Mouse (Mus musculus): Measurements from ENCODE around the gene Nup54. TPM values are rescaled to one million over a fixed set of nuclear protein-coding genes. Genes with fewer than 3 reads are reported as not detected.

Nup54 gene
- total and polyA plus RNA-seq, 2 experiments from 2014 or later, result 43.7 to 94.5 TPM

- H3K9ac ChIP-seq, result no peak overlapping the region
- no peak overlapping the region for H3K4me3 ChIP-seq (ENCODE audit: low read depth, low read length)
- H3K27ac ChIP-seq (ENCODE audit: low read depth, low read length), result no peak overlapping the region
- peaks cover 26% of the 10 kb centered on the region for H3K36me3 ChIP-seq (ENCODE audit: insufficient read depth)
- H3K4me1 ChIP-seq (ENCODE audit: insufficient read depth), result no peaks in the 10 kb centered on the region
- H3K9me3 ChIP-seq (ENCODE audit: low read length), result no peaks in the 10 kb centered on the region
- WGBS, result 89% methylated on average over 11 of the region's 11 CpGs
- DNase-seq (no peak), ATAC-seq (no peak)
- H3K4me2 ChIP-seq (ENCODE audit: low read depth), result no peak overlapping the region
- TF ChIP-seq CTCF (IDR thresholded peaks at IDR 0.05; ENCODE audit: low read depth), result no peak
- H3K27me3 ChIP-seq (ENCODE audit: insufficient read depth, low read length), result no peaks in the 10 kb centered on the region
Measured at GRCm38 (mm10) chr5:92413271-92413981, 21.6 kb downstream of the Nup54 start.

- H3K9ac ChIP-seq, result no peak overlapping the region
- no peaks in the 10 kb centered on the region for H3K27me3 ChIP-seq (ENCODE audit: insufficient read depth, low read length)
- no peak for DNase-seq
- 61% methylated on average over 7 of the region's 7 CpGs for WGBS
- H3K4me1 ChIP-seq (ENCODE audit: insufficient read depth), result no peaks in the 10 kb centered on the region
- H3K4me3 ChIP-seq (ENCODE audit: low read depth, low read length), result no peak overlapping the region
- no peak overlapping the region for H3K27ac ChIP-seq (ENCODE audit: low read depth, low read length)
- H3K9me3 ChIP-seq (ENCODE audit: low read length), result no peaks in the 10 kb centered on the region
- no peak for ATAC-seq
- H3K4me2 ChIP-seq (ENCODE audit: low read depth), result no peak overlapping the region
- no peak for TF ChIP-seq CTCF (IDR thresholded peaks at IDR 0.05; ENCODE audit: low read depth)
- peaks cover 12% of the 10 kb centered on the region for H3K36me3 ChIP-seq (ENCODE audit: insufficient read depth)
Measured at GRCm38 (mm10) chr5:92411461-92412140, 23.4 kb downstream of the Nup54 start.

GRCm38 (mm10) chr5:92410486-92410885 is 24.5 kb downstream of the Nup54 start:
- Histone ChIP-seq H3K4me1 (ENCODE audit: insufficient read depth) (no peaks in the 10 kb centered on the region), H3K4me3 (ENCODE audit: low read depth, low read length) (no peak overlapping the region), H3K9ac (no peak overlapping the region), H3K36me3 (ENCODE audit: insufficient read depth) (peaks cover 6% of the 10 kb centered on the region; the same call in 1 of the 2 replicates), H3K27ac (ENCODE audit: low read depth, low read length) (no peak overlapping the region), H3K27me3 (ENCODE audit: insufficient read depth, low read length) (no peaks in the 10 kb centered on the region), H3K4me2 (ENCODE audit: low read depth) (no peak overlapping the region), H3K9me3 (ENCODE audit: low read length) (no peaks in the 10 kb centered on the region)
- 88% methylated on average over 5 of the region's 5 CpGs for WGBS
- no peak for TF ChIP-seq CTCF (IDR thresholded peaks at IDR 0.05; ENCODE audit: low read depth)
- DNase-seq, result no peak
- no peak for ATAC-seq

- Histone ChIP-seq H3K4me1 (ENCODE audit: insufficient read depth) (no peaks in the 10 kb centered on the region), H3K9me3 (ENCODE audit: low read length) (no peaks in the 10 kb centered on the region), H3K36me3 (ENCODE audit: insufficient read depth) (0 out of 2 replicates have a peak, but pooled peaks cover 3% of the 10 kb centered on the region), H3K27me3 (ENCODE audit: insufficient read depth, low read length) (no peaks in the 10 kb centered on the region), H3K4me3 (ENCODE audit: low read depth, low read length) (no peak overlapping the region), H3K4me2 (ENCODE audit: low read depth) (no peak overlapping the region), H3K27ac (ENCODE audit: low read depth, low read length) (no peak overlapping the region), H3K9ac (no peak overlapping the region)
- no peak for ATAC-seq
- no peak for DNase-seq
- WGBS, result 87% methylated on average over 9 of the region's 9 CpGs
- no peak for TF ChIP-seq CTCF (IDR thresholded peaks at IDR 0.05; ENCODE audit: low read depth)
Measured at GRCm38 (mm10) chr5:92409361-92410155, 25.5 kb downstream of the Nup54 start.

- no peak for ATAC-seq
- WGBS, result 29% methylated on average over 2 of the region's 2 CpGs
- H3K9ac ChIP-seq, result no peak overlapping the region
- H3K9me3 ChIP-seq (ENCODE audit: low read length), result no peaks in the 10 kb centered on the region
- no peaks in the 10 kb centered on the region for H3K36me3 ChIP-seq (ENCODE audit: insufficient read depth)
- no peak for TF ChIP-seq CTCF (IDR thresholded peaks at IDR 0.05; ENCODE audit: low read depth)
- H3K27me3 ChIP-seq (ENCODE audit: insufficient read depth, low read length), result no peaks in the 10 kb centered on the region
- DNase-seq, result no peak
- no peaks in the 10 kb centered on the region for H3K4me1 ChIP-seq (ENCODE audit: insufficient read depth)
- no peak overlapping the region for H3K4me2 ChIP-seq (ENCODE audit: low read depth)
- H3K27ac ChIP-seq (ENCODE audit: low read depth, low read length), result no peak overlapping the region
- H3K4me3 ChIP-seq (ENCODE audit: low read depth, low read length), result no peak overlapping the region
Measured at GRCm38 (mm10) chr5:92404400-92404678, 30.7 kb downstream of the Nup54 start.

DNA sequence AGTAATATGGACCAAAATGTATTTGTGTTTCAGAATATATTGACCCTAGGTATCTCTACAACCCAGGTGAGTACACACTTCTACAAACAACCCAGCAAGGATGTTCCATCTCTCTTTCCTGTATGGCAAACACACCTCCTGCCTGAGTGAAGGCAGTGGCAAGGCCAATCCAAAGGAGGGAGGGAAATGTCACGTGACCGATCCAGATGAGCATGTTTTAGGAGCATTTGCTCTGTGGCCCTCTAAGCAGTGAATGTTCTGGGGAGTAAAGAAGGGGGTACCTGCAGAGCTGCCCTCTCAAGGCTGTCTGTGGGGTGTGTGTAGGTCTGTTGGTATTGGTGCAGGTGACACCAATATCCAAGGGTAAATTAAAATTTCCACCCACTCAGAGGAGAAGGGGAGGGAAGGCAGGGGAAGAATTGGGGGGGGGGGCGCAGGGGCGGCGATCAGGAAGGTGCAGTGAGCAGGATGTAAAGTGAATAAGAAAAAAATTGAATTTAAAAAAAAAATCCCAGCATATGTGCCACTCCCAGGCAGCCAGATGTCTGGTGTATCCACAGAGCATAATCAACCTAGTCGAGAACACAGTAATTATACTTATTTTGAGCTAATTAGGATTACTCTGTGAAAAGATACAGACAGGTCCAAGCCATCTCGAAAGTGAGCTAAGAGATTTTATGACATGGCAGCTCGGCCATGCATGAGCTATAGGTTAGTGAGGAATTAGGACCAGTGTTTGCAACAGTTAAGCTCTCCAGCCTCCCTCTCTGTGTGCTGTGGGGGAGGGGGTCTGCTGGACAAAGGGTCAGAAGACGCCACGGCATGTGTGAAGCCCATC is 31.2 kb downstream of the Nup54 start:
- ATAC-seq (peak; percentile 53), DNase-seq (no peak)
- no peak for TF ChIP-seq CTCF (IDR thresholded peaks at IDR 0.05; ENCODE audit: low read depth)
- no peak overlapping the region for H3K4me3 ChIP-seq (ENCODE audit: low read depth, low read length)
- WGBS, result 40% methylated on average over 10 of the region's 10 CpGs
- H3K4me1 ChIP-seq (ENCODE audit: insufficient read depth), result no peaks in the 10 kb centered on the region
- no peaks in the 10 kb centered on the region for H3K36me3 ChIP-seq (ENCODE audit: insufficient read depth)
- H3K4me2 ChIP-seq (ENCODE audit: low read depth), result no peak overlapping the region
- no peak overlapping the region for H3K27ac ChIP-seq (ENCODE audit: low read depth, low read length)
- no peak overlapping the region for H3K9ac ChIP-seq
- H3K9me3 ChIP-seq (ENCODE audit: low read length), result no peaks in the 10 kb centered on the region
- no peaks in the 10 kb centered on the region for H3K27me3 ChIP-seq (ENCODE audit: insufficient read depth, low read length)

All from forebrain, postnatal 0 days (tissue).